Mouse (Mus musculus): ENCODE data around the gene Nlrp6.
A peak's percentile ranks its signal among the peaks of the same experiment; 100 is the strongest.
"Not testable (repeated sequence)": the region's sequence is repeated elsewhere in the genome, so short reads cannot be mapped to it uniquely, and the experiment has no call there.

The Nlrp6 gene

DNA sequence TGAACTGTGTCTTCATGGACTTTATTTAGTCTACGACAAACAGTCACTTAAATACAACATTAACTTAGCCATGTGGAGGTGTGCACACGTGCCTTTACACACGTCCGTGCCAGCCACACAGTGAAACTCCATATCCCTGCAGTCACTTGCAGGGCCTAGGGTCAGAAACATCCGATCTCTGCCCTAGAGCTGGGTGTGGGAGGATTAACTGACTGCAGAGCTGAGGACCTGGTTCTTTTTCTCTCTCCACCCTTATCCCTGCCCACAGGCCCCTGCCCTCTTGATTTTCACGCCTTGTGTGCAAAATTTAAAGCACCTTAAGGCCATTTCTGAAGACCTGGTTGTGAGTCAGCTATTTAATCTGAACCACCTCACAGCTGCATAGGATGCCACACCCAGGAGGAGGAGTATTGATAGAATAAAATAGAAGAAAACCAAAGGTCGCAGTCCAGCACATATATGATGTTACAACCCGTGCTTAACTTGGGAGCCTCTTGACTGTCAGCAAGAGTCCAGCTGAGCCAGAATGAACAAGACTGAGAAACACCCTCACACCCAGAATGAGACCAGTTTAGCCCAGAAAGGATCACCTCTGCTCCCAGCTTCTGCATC is at the start of gene Nlrp6:
TSS of gene Nlrp6 (plus strand) at position 485 of the 612 bp plus-strand sequence.
- no peak for DNase-seq

DNA sequence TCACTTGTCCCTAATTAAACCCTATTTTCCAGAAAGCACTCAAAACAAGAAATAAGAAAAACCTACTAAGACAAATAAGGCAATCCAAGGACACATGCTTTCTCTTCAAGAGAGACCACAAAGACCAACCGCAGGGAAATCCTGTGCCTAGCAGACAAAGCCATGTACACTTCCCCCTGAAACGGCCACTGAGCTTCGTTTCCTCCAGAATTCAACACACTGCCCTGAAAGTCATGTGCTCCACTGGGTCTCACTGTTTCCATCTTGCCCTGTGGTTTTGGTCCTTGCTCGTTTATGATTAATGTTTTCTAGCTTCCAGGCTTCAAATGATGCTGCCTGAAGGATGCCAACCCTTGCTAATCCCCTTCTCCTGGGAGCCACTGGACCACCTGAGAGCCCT is 46.5 kb upstream of the Nlrp6 start:
- DNase-seq = no peak

DNA sequence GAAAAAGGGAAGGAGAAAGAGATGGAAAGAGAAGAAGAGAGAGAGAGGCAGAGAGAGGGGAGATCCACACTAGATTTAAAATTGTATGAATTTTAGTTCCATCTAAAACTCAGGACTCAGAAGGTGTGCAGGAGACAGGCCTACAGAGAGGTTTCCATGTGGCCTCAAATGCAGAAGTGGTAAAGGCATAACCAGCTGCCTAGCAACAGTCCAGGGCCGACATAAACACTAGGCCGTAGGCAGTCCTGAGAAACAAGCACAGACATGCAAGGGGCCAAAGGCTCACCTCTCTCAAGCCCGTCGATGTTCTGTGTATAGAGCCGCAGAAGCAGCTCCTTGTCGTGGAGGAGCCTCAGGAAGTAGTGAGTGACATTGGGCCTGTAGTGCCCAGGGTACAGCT is 43.3 kb upstream of the Nlrp6 start:
- DNase-seq = no peak

DNA sequence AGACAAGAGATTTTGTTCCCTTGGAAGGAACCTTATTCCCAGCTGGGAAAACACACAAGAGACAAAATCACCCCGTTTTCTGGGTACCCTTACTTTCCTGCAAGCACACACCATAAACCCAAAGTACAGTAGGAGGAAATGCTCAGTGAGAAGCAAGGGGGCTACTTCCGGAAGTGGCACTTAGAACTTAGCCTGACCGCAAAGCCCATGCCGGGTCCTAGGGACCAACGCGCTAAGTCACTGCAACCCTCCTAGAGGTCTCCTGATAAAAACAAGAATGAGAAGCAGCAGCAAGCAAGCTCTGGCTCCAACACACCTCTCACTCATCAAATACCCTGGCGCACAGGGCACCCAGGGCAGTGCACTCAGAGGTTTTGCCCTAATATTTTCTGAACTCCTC is 41.3 kb upstream of the Nlrp6 start:
- DNase-seq = no peak

DNA sequence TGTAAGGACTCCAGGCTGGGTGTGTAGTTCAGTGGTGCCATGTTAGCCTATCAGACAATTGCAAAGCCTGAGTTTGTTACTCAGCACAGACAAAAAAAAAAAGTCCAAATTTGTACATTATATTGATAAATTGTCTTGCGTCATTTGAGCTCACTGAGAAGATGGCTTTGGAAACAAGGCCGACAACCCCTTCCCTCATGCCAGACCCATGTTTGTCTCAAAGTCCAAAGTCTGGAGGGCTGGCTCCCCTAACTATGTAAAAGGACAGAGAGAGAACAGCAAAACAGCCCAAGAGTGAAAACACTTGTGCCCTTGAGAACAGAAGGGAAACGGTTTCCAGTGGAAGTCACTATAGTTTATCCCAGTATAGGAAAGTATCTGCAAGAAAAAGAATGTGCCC is 40.3 kb upstream of the Nlrp6 start:
- DNase-seq = no peak

DNA sequence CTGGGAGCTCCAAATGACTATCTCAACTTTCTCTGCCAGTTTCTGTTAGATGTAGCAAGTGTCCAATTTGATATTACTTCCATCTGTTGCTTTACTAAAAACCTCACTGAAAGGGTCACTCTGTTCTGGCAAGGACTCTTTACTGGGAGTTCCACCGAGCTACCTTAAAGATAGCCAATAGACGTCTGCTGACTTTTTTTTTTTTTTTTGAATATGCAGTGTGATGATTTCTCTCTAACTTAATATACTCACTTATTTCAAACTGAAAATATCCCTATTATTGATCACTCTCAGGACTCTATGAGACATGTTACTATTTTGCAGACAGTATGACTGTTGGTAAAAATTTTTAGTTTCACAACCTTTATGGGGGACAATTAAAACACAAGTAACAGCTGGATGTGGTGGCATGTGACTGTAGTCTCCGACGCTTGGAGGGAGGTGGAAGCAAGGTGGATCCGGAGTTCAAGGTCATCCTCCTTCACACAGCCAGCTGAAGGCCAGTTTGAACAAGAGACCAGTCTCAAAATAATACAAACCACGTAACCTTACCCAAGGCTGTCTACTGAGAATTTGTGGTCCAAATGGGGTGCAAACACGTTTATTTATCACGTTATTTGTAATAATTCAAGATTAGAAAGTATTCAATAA is 39.7 kb upstream of the Nlrp6 start:
- no peak for DNase-seq

DNA sequence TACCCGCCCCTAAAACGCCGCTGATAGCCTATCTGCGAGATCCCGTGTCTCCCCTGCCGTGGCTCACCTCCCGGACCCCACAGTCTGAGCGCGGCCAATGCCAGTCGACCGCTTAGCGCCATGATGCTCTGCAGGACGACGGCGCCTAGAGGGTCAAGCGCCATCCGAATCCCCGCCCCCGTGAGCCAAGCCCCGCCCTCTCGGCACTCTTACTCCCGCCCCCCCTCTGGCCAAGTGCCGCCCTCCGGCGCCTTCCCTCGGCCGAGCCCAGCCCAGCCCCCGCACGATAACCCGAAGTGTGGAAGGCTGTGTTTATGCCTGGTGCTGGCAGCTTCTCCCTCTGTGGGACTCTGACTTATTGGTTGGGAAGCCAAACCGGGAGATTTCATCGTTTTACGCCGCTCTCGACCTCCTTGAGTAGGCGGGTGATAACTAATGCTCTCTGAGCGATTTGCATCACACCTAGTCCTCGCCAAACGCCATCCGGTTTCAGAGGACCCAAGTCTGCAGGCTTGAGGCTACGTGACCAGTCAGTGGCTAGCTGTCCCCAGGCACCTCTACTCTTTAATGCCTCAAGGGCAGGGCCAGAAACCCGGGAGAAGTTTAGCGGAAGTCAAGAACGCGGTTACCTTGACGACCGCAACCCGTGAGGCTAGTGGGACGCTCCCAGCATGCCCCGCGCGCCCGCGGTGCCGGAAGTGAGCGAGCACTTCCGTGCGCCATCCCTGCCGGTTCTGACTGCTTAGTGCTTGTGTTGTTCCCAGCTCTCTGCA is 38.8 kb upstream of the Nlrp6 start, which contains the start of the genes Psmd13 and Sirt3:
TSS of gene Psmd13 (plus strand) at position 273 of the 773 bp plus-strand sequence.
TSS of gene Sirt3 (minus strand) at position 614 of the 773 bp plus-strand sequence.
- DNase-seq = peak; percentile 96

DNA sequence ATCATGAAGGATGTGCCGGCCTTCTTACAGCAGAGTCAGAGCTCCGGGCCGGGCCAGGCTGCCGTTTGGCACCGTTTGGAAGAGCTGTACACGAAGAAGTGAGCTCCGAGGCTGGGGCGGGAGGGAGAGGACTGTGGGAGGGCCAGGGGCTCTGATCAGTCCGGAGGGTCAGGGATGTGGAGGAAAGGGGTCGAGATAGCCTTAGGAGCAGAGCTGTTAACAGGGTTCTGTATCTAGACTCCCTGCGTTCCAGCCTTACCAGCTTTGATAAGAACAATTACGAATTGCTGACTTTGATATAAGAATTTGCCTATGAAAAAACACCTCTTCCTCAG is 38.3 kb upstream of the Nlrp6 start:
- no peak for DNase-seq

DNA sequence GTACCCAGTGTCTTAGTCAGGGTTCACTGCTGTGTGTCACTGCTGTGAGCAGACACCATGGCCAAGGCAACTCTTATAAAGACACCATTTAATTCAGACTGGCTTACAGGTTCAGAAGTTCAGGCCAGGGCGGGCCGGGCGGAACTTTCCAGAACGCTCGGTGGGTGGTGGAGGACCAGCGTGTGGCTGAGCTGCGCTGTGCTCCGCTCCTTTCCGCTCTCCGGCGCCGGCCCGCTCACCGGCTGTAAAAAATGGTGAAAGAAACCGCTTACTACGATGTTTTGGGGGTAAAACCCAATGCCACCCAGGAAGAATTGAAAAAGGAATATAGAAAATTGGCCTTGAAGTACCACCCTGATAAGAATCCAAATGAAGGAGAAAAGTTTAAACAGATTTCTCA is 30.1 kb upstream of the Nlrp6 start:
- not testable (repeated sequence) for DNase-seq

DNA sequence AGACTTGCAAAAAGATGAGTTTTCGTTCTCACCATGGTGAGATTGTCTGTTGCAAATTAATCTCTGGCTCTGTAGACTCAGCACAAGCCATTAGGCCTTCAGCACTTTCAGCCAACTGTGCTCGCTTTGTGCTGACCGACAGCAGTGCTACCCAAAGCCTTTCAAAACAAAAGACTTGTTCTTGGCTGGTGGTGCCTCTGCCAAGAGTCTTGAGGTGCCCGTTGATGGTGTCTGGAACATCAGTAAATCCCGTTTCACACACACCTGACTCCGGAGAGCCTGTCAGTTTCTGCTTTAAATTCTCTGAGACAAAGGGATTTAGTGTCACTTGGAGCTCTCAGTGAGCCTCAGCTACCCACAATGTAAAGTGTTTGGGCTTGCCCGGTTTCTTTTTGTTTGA is 26.7 kb upstream of the Nlrp6 start:
- DNase-seq = no peak

DNA sequence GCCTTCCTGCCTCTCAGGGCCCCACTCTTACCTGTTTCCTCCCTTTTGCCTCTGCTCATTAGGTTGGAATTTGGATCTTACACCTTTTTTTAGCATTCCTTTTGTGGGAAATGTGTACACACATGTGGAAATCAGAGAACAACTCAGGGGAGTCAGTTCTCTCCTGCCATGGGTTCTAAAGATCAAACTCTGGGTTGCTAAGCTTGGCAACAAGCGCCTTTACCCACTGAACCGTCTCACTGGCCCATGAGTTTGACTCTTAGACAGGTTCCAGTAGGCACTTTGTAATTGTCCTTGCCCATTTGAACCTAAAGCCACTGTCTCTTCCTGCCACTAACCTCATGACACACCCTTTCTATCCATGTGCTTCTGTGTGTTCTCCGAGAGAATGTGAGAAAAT is 26.1 kb upstream of the Nlrp6 start:
- no peak for DNase-seq

DNA sequence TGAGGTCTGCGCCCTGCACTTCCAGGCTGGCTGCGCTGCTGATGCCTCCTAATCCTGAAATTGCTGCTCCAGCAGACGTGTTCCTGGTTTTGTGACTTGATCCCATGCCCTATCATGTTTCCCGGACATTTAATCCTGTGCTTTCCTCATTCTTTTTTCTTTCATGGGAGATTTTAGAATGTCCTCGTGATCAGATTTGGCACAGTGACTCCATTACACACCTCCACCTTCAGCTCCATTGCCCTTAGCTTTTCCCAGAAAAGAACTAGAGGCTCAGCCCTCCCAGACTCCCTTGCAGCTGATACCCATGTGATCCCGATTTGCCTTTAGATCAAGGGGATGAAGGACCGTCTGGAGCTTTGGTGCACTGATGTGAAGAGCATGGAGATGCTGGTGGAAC is 22.8 kb upstream of the Nlrp6 start:
- no peak for DNase-seq

DNA sequence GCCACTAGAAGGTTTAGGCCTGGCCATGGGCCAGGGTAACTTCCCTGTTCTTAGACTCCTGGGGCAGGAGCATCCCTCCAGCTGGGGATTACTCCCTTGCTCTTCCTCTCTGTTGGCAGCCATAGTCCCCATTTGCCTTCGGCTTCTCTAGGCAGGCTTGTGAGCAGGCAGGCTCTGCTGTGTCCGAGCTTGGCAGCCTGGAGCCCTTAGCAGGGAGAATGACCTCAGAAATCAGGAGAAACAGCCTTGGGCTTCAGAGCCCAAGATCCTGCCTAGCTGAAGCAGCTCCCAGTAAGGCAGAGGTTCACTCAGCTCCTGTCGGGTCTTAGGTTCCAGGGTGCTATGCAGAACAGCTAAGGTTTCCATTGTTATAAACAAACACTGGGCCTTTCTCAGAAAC is 21.6 kb upstream of the Nlrp6 start:
- no peak for DNase-seq

DNA sequence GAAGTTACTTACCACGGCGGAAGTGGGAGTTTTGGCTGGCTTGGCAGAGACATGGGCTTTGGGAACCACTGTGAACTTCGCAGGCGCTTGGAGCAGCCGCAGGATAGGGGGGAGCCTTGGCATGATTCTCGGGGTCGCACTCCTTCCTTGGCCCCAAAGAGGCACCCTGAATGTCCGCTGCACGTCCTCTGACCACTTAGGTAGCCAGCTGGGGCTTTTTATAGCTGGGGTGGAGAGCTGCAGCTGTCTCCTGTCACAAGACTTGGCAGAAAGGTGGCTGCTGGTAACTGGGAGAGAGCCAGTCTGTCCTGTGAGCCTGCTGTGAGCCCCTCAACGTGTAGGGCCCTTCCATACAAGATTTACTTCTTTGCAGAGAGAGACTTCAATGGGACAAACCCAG is 20.5 kb upstream of the Nlrp6 start, which contains the start of gene Cox8b:
TSS of gene Cox8b (minus strand) at position 227 of the 400 bp plus-strand sequence.
- no peak for DNase-seq

DNA sequence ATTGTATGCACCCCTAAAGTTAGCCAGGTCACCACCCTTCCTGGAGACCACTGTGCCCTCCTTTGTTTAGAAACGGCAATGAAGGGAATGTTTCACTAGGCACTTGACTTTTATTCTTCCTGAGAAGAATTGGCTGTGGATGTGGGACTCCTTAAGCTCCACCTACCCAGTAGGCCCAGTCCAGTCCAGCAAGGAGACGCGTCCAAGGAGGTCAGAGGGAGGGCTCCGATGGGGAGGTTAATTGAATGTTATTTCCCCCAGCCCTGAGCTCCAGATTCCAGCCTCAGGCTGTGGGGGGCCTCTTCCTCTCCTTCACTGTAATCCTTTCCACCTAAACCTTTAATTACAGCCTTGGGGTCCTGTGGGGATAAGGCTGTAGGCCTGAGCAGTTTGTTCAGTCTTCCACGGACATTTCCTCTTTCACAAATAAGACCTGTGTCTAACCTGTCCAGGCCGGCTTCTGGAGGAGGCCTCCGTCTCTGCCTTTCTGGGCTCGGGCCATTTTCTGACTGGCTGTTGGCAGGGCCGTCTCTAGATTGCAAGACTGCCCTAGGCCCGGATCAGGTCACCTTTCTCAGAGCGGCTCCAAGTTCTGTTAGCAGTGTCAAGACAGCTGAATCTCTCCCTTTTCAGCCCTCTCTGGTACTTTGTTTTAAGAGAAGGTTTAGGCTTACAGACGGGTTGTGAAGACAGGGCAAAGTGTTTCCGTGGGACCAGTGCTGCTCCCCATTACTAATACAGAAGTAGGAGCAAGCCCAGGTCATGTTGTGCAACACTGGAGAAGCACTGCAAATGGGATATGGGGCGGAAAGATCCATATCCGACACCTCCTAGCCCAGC is 18.4 kb upstream of the Nlrp6 start:
- DNase-seq = no peak

DNA sequence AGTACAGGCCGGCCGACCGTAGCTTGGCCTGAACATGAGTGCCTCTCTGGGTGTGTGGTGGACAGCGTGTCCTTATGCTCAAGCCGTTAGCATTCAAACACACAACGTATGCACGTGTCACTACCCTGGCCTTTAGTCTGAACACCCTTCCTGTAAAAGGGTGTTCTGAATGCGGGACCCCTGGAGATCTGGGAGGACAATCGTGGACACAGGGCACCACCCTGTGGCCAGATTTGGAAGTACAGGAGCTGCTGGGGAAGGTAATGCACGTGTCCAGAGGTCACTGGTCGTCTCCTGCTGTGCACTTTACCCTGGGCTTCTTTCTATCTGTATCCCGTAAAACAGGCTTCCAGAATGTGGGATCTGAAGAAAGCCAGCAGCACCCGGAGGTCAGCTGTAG is 17.5 kb upstream of the Nlrp6 start:
- DNase-seq = peak; percentile 80

DNA sequence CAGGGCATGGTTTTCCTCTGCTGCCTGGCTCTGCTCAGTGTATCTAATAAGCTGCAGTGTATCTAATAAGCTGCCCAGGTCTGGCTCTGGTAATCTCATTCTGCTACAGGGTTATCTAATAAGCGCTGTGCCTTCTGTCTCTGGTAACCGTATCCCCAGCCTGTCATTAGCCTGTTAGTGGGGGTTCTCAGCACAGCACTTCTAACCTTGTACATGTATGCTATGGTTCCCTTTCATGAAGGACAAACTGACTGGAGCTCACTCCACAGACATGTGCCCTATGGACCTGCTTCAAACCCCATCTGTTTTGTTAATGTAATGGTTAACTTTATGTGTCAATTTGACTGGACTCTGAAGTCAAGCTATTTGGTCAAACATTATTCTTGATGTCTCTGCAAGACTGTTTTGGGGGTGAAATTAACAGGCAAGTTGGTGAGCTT is 15.0 kb upstream of the Nlrp6 start:
- no peak for DNase-seq

DNA sequence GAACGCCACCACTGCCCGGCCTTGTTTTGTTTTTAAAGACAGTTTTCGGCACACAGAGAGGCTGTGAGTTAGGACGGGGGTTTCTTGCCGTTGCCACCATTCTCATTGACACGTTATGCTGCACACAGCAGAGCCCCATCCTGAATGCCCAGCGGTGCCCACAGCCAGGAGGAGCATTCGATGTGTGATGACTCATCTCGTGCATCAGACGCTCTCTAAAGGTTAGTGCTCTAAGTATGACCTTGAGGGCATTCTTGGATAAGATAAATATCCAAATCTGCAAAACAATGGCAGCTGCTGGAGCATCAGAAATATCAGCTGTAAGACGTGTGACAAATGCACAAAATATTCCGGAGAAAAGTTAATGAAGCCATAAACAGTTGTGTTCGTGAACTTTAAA is 13.6 kb upstream of the Nlrp6 start:
- DNase-seq = no peak

DNA sequence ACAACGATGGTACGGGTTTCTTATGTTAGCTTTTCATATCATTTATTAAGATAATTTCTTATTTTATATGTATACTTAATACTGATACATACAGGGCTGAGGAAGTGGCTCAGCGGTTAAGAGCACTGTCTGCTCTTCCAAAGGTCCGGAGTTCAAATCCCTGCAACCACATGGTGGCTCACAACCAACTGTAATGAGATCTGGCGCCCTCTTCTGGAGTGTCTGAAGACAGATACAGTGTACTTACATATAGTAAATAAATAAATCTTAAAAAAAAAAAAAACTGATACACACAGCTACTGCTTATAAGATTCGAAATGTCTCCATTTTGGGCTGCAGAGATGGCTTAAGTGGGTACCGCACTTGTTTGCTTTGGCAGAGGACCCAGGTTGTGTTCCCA is 13.0 kb upstream of the Nlrp6 start:
- no peak for DNase-seq

DNA sequence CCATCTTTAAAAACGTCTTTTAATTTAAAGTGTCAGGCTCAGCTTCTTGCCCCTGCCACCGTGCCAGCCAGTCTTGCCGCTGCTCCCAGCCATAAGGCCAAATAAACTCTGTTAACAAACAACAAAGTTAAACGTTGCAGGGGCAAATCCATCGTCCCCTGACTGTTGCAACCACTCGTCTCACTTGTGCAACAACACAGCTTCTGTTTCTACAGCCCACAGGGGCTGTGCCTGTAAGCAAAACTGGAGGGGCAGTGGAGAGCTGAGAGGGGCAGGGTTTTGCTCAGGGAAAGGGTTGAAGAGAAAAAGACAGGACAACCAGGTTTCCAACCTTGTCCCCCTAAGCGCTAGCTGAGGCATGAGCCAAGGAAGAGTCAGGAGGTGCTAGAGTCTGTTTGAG is 12.5 kb upstream of the Nlrp6 start:
- DNase-seq = no peak

DNA sequence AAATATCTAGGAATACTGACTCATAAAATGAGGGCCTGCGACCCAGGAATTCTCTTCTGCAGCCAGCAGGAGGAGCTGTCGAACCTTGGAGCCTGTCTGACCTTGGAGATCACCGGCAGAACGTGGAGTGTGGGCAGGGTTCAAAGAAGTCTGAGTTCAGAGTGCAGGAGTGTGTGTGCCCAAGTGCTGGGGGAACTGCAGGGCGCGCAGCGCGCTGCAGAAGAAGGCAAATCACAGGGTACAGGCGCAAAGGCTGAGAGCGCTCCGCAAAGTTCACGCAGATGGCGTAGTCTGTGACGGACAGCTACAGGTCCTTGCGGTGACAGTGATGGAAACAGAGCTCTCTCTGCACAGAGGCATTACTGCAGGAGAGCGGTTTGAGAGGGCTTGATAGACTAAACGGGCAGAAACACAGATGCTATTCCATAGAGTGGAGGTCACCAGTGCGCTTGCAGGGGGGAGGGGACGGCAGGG is 12.0 kb upstream of the Nlrp6 start:
- peak; percentile 62 for DNase-seq

DNA sequence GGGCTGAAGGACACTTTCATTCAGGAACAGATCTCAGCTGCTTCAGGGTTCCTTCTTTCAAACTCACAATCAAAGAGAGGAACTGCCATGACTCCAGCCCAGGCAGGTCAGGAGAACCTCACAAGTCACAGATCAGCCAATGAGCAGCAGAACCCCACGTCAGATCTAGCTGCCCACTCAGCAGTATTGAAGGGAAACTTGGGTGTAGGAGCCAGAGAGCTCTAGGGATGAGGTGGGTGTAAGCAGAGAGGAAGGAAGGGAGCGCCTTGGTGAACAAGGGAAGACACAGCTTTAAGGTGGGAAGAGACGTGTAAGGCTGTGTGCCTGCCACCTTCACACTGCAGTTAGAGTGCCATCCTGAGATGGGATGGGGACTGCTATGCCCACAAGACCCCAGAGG is 8.4 kb upstream of the Nlrp6 start:
- DNase-seq = no peak

DNA sequence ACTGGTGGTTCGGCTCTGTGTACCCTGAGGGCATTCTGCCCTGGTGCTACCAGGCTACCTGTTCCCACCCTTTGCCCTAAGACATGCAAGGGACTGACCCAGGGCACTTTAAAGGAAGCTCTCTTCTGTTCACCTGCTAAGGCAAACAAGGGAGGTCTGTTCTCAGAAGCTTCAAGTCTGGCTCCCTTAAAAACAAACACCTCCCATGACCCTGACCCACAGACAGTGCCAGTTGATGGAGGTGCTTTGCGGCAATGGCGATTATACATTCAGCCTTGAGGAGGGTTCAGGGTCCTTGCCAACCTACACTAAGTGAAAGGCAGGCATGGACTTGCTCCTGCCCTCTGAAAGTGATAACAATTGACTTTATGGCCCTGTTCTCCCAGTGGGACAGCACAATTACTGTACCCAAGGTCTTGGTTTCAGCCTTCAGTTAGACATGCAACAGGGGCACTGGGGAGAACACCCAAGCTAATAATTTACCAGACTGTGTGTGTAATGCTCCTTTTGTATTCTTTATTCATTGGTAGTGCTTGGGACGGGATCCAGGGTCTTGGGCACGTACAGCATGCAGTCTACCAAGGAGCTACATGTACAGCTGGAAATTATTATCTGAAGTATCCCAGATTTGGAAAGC is 7.7 kb upstream of the Nlrp6 start:
- no peak for DNase-seq
